Mouse (Mus musculus) hindbrain, embryonic 15.5 days (tissue): Measurements from ENCODE around the gene Sergef. TPM values are rescaled to one million over a fixed set of nuclear protein-coding genes. Genes with fewer than 3 reads are reported as not detected.

Source experiments
- ATAC-seq: fragments of 200-750 bp; cut with Nextera tagmentation; 2 replicates; pipeline ENCODE4 v1.8.0; 2017; ENCODE audit warnings: low read depth, moderate number of reproducible peaks, moderate TSS enrichment; ENCODE audit not compliant: low FRiP score
- H3K27ac ChIP-seq: fragments of 300-500 bp; sonication (generic); replicated peaks from 2 replicates; pipeline ENCODE4 v1.5.1; 2015; ENCODE audit warnings: mild to moderate bottlenecking, inconsistent platforms
- H3K27me3 ChIP-seq: fragments of 300-500 bp; sonication (generic); 2 replicates; pipeline ENCODE4 v1.6.1; 2015; ENCODE audit warnings: control low read depth, inconsistent platforms
- H3K36me3 ChIP-seq: fragments of 300-500 bp; sonication (generic); 2 replicates; pipeline ENCODE4 v1.6.1; 2015; ENCODE audit warnings: control low read depth, inconsistent platforms
- H3K4me1 ChIP-seq: fragments of 300-500 bp; sonication (generic); replicated peaks from 2 replicates; pipeline ENCODE4 v1.6.1; 2015; ENCODE audit warnings: control low read depth, inconsistent platforms
- H3K4me2 ChIP-seq: fragments of 300-500 bp; sonication (generic); 2 replicates; pipeline ENCODE4 v1.6.1; 2015; ENCODE audit warnings: moderate library complexity, mild to moderate bottlenecking, inconsistent platforms
- H3K4me3 ChIP-seq: fragments of 300-500 bp; sonication (generic); 2 replicates; pipeline ENCODE4 v1.5.1; 2015; ENCODE audit warnings: mild to moderate bottlenecking, inconsistent platforms
- H3K9ac ChIP-seq: fragments of 300-500 bp; sonication (generic); 2 replicates; pipeline ENCODE4 v1.6.1; 2015; ENCODE audit warnings: inconsistent platforms
- H3K9me3 ChIP-seq: fragments of 300-500 bp; sonication (generic); 2 replicates; pipeline ENCODE4 v1.6.1; 2016; ENCODE audit warnings: control low read depth, inconsistent platforms
- WGBS: fragments of 180-500 bp; shearing (Covaris S2); methylation state at CpG from one replicate; pipeline ENCODE4 v1.1.7; 2015; 5-methylcytosine and 5-hydroxymethylcytosine counted together
- polyA plus RNA-seq: library from polyadenylated mRNA; unstranded; fragments of >200 nt; fragmentation: Nextera tagmentation; extraction: Ambion mirVana; gene quantifications from 2 replicates; pipeline ENCODE4 v1.2.1, GENCODE M21; 2015

The Sergef gene
- polyA plus RNA-seq, 1 experiment from 2014 or later: 42.1 TPM

- peaks cover 27% of the 10 kb centered on the region for H3K4me1 ChIP-seq
- no peaks in the 10 kb centered on the region for H3K9me3 ChIP-seq
- H3K27me3 ChIP-seq: peaks cover 13% of the 10 kb centered on the region
- H3K4me3 ChIP-seq: no peak overlapping the region
- WGBS: 59% methylated on average over 12 of the region's 12 CpGs
- no peak overlapping the region for H3K4me2 ChIP-seq
- H3K36me3 ChIP-seq: no peaks in the 10 kb centered on the region
- H3K9ac ChIP-seq: no peak overlapping the region
- no peak for ATAC-seq
- no peak overlapping the region for H3K27ac ChIP-seq
Measured at GRCm38 (mm10) chr7:46393718-46394511, 245.7 kb downstream of the Sergef start.

Other genes with a start within 250 kb of the Sergef start
- 19.2 and 23.9 TPM in 2 replicates for gene Kcnc1, start 243.3 kb downstream of the Sergef start, polyA plus RNA-seq
- gene Tph1, start 32.7 kb upstream of the Sergef start, polyA plus RNA-seq: 0.39 and 0.46 TPM in 2 replicates
- 16.1 and 16.8 TPM in 2 replicates for gene Saal1, start 70.9 kb upstream of the Sergef start, polyA plus RNA-seq
- 0.26 and 0.43 TPM in 2 replicates for gene Saa3, start 75.9 kb upstream of the Sergef start, polyA plus RNA-seq
- not detected in 2 replicates for gene Saa4, start 92.8 kb upstream of the Sergef start, polyA plus RNA-seq
- not detected in 2 replicates for gene Saa1, start 103.2 kb upstream of the Sergef start, polyA plus RNA-seq
- gene Saa2, start 112.0 kb upstream of the Sergef start, polyA plus RNA-seq: 0.14 TPM in 1 of 2 replicates, not detected in the other
- gene Hps5, start 156.3 kb upstream of the Sergef start, polyA plus RNA-seq: 13.2 and 14.4 TPM in 2 replicates
- 39.5 and 41.2 TPM in 2 replicates for gene Gtf2h1, start 156.3 kb upstream of the Sergef start, polyA plus RNA-seq
- gene Ldha, start 201.7 kb upstream of the Sergef start, polyA plus RNA-seq: 696 and 729 TPM in 2 replicates
- gene Ldhc, start 221.4 kb upstream of the Sergef start, polyA plus RNA-seq: 0.30 and 0.34 TPM in 2 replicates